Mouse (Mus musculus): ENCODE data around the gene Olfr417.
"Not testable (repeated sequence)": the region's sequence is repeated elsewhere in the genome, so short reads cannot be mapped to it uniquely, and the experiment has no call there.

The Olfr417 gene
- long read RNA-seq, experiment 1: 0 reads
- long read RNA-seq, experiment 2: 0 reads

GRCm38 (mm10) chr1:174364882-174365451 lies at the start of gene Olfr417:
TSS of gene Olfr417 (plus strand) at chr1:174365122.
- intact Hi-C loops (cut with DNase I): no loop called here

- intact Hi-C loops (cut with DNase I): no loop called here
These were observed 47.6 kb upstream of the Olfr417 start for GRCm38 (mm10) chr1:174317308-174317707.

- intact Hi-C loops (cut with DNase I): loop anchor here (10.0 kb wide), 1 partner anchor 1055 kb away; the partner anchor contains the start of gene Mptx2
These were observed 34.7 kb upstream of the Olfr417 start, which contains the start of gene Mptx1 for GRCm38 (mm10) chr1:174330218-174330617. TSS of gene Mptx1 (plus strand) at chr1:174330518.

GRCm38 (mm10) chr1:174353636-174354035 lies 11.3 kb upstream of the Olfr417 start:
- intact Hi-C loops (cut with DNase I): not testable (repeated sequence)

- intact Hi-C loops (cut with DNase I): no loop called here
These were observed 10.3 kb upstream of the Olfr417 start for GRCm38 (mm10) chr1:174354640-174355039.

- intact Hi-C loops (cut with DNase I): no loop called here
These were observed 8.9 kb downstream of the Olfr417 start for GRCm38 (mm10) chr1:174373799-174374198.

GRCm38 (mm10) chr1:174390746-174391145 lies 25.8 kb downstream of the Olfr417 start, which contains the start of gene Olfr248:
TSS of gene Olfr248 (plus strand) at chr1:174391046.
- intact Hi-C loops (cut with DNase I): no loop called here

GRCm38 (mm10) chr1:174422959-174423358 lies 58.0 kb downstream of the Olfr417 start:
- intact Hi-C loops (cut with DNase I): no loop called here

GRCm38 (mm10) chr1:174423764-174424163 lies 58.8 kb downstream of the Olfr417 start, which contains the start of gene Olfr414:
TSS of gene Olfr414 (plus strand) at chr1:174424064.
- intact Hi-C loops (cut with DNase I): no loop called here
